Mouse (Mus musculus): Measurements from ENCODE around the gene Nupl1.

Gene Nupl1

DNA sequence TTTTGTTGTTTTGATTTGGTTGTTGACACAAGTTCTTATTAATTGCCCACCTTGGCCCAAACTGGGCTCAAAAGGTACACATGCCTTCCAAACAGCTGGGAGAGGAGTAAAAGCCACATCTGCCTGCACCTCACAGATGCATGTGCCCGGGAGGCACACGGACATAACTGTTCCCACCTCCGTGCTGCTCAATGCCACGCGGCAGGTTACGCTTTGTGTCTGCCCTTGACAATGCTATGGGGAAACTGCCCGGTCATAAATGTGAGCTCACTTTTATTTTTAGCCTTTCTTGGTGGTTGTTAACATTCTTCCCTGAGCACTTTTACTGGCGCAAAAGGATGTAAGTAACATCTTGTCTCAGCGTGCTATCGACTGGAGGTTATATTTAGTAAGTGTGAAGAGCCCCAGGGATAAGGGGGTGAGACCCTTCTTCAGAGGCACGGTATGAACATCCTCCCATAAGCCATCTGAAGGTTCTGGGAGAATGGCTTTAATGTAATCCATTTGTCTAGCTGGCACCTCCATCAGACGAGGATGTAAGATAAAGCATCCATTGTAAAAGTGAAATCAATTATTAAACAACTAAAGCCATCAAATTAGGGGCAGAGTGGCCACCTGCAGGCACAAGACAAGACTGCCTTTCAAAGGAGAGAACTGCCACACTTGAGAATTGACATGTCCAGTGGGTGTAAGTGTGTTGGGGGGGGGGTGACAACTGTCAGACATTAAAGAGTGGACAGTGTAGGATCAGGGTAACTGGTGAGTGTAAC is 78.8 kb downstream of the Nupl1 start:
- in situ Hi-C loops (cut with MboI, MseI): no loop called here

DNA sequence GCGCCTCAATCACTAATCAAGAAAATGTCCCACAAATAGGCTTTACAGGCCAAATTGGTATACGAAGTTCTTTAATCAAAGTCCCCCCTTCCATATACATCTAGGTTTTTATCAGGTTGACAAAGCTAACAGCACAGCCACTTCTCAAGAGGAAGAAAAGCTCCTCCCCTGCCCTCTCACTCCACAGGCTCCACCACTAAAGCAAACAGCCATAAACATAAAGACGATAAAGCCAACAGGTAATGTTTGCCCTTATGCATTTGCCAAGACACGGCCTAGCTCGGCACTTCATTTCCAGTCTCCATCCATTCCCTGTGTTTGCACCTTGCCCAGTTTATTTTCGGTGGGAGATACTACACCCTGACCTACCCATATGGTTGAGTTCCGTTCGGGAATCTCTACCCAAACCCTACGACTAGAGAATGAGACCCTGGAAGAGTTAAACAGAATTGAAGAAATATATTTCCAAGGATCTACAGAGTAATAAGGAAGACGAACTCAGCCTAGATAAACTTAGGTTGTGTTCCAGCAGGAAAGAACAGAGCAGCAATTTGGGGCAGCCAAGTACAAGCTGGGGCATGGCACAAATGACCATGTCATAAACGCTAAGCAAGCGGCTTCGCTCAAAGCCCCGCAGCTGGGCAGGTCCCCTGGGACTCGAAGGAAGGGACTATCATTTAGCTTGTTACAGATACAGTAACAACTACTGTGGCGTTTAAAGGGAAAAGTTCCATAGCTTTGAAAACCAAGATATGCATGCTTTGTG is 80.2 kb downstream of the Nupl1 start:
- in situ Hi-C loops (cut with MboI, MseI): no loop called here

DNA sequence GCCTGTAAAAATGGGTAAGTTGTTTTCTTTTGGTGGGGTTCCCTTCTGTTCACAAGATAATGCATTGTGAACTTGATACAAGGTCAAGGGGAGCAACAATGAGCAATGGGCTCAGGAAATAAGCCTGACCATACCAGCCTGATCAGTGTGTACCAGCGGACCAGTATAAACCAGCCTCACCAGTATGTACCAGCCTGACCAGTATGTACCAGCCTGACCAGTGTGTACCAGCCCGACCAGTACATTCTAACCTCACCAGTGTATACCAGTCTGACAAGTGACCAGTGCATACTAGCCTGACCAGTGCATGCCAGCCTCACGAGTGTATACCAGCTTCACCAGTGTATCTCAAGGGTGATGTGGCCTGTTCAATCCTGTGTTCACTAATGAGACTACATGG is 87.9 kb downstream of the Nupl1 start:
- in situ Hi-C loops (cut with MboI, MseI): no loop called here

DNA sequence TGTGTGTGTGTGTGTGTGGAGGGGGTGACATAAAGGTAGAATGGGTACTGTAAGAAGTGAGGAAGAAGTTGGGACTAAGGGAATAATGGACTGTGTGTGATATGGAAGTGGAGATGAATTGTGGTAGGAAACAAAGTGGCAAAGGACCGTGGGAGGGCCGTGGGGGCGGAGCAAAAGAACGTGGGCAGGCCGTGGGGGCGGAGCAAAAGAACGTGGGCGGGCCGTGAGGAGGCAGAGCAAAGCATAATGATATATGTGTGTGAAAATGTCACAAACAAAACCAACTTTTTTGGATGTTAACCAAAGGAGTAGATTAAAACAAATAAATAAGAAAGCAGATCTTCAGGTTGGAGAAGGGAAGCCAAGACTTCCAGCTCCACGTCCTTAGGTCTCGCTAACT is 98.9 kb downstream of the Nupl1 start:
- in situ Hi-C loops (cut with MboI, MseI): loop anchor here in 1 of 2 experiments (5.0 kb wide), 1 partner anchor 50 kb away; no protein-coding TSS in a partner anchor

DNA sequence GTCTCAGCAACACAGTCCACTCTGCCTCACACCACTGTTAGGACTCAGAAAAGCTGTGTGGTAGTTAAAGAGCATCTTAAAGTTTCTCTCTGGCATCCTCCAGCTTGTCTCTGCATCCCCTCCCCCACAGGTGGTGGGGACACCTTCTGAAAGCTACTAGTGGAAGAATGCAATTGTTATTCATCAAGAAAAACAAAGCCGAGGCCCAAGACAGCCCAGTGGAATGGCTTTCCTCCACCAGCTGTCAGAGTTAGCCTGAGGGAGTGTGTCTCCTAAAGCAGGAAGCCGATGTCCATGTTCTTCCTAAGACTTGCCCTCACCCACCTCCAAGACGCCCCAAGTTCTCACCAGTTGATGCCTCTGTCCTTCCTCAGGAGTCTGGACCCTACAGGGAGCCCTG is 102.3 kb downstream of the Nupl1 start:
- in situ Hi-C loops (cut with MboI, MseI): no loop called here

DNA sequence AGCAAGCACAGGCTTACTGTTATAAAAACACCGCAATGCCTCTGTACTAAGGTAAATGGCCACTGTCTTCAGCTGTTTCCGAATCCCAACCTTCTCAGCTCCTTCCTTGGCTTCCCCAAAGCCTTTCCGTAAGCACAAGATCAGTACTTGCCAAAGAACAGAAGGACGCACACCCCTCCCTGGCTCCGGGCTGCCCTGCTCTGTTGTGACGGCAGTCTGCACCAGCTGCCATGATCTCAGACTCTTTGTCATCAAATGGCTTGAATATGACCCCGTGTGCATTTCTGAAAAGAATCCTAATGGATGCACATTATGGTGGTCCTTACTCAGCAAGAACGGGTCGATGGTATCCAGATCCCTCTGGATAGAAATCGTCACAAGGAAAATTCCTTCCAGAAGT is 108.0 kb downstream of the Nupl1 start:
- in situ Hi-C loops (cut with MboI, MseI): no loop called here

DNA sequence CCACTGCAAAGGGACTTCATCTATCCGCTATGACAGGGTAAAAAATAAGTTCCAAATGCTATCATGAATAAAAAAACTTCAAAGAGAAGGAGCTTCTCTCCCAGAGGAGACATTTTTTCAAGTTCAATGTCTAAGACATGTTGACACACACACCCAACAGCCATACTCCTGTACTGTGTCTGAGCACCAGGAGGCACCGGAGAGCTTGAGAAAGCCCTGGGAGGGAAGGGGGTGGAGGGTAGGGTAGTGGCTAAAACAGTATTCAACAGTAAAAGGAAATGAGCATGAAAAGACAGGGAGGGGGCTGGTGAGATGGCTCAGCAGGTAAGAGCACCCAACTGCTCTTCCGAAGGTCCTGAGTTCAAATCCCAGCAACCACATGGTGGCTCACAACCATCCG is 112.9 kb downstream of the Nupl1 start:
- in situ Hi-C loops (cut with MboI, MseI): no loop called here

DNA sequence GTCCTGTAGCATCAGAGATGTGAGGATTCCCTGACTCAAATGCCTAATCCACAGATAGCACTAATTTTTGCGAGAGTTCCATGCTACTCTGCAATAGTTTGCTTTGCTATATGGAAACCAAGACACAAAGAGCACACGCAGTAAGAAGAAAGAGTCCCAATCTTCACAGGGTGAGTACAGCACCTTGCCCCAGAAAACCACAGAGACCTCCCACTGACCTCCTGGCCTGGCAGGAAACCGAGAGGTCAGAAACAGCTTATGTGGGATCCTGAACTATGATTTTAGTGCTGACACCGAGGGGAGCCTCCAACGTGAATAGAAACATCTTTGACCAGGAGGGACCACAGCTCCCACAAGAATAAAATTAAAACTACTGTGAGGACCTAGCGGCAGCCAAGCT is 113.4 kb downstream of the Nupl1 start:
- in situ Hi-C loops (cut with MboI, MseI): no loop called here

DNA sequence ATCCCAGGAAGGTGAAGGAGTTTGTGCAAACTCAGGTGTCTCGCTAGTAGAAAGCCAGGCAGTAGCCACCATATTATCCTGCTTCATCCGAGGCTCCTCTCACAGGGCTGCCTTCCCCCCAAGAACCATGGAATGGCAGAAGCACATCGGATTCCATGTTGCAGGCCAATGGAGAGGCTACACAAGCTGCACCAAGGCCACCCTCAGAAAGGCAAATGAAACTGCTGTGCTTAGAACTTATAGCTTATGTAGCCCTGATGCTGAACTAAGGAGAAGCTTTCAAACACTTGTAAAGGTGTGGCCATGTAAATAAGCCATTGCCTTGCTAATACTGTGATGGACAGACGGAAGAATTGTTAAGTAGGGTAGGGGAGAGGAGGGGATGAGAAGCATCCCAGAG is 115.4 kb downstream of the Nupl1 start:
- in situ Hi-C loops (cut with MboI, MseI): no loop called here

DNA sequence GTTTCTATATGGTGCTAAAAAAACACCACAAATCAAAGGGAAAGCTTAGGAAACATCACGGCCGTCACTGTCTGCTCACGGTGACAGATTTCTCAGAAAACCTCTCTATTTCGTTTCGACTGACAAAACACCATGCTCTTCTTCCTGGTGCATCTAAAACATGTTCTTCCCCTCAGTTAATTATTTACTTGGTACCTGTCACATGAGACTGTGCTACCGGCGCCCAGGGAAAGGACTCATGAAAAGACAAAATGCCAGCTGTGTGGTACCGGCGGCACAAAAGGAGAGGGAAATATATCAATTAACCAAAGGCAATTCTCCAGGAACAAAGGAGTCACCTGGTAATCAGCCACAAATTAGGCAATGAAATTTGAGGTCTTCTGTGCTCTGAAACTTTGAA is 116.5 kb downstream of the Nupl1 start:
- in situ Hi-C loops (cut with MboI, MseI): no loop called here
